Mouse (Mus musculus) brain, embryonic 14.5 days (tissue): ENCODE measurements around the gene Elf1.

Source experiments
- CTCF ChIP-seq: fragments of 200-500 bp; IDR thresholded peaks from 2 replicates; pipeline ENCODE4 v1.5.1; 2012; ENCODE audit warnings: inconsistent platforms, mild to moderate bottlenecking, moderate library complexity, borderline replicate concordance; ENCODE audit not compliant: insufficient read depth, insufficient read length; ENCODE audit errors: extremely low read depth
- POLR2A ChIP-seq: fragments of 200-500 bp; IDR thresholded peaks from 2 replicates; pipeline ENCODE4 v1.6.1; 2012; ENCODE audit warnings: mild to moderate bottlenecking, inconsistent platforms, borderline replicate concordance; ENCODE audit not compliant: poor library complexity, insufficient read depth, insufficient read length, severe bottlenecking; ENCODE audit errors: extremely low read depth

- TF ChIP-seq CTCF (no peak), POLR2A (no peak)
These were observed 52.4 kb downstream of the Elf1 start for GRCm38 (mm10) chr14:79533350-79533749.
